Mouse (Mus musculus) brain, embryonic 18.5 days (tissue): Measurements from ENCODE around the gene Fbxl18.
"Not testable (repeated sequence)": the region's sequence is repeated elsewhere in the genome, so short reads cannot be mapped to it uniquely, and the experiment has no call there.

Source experiments
- DNase-seq: peaks from one replicate; pipeline ENCODE4 v3.0.0-alpha.2; 2012; ENCODE audit warnings: low read depth, low spot score

Gene Fbxl18

DNA sequence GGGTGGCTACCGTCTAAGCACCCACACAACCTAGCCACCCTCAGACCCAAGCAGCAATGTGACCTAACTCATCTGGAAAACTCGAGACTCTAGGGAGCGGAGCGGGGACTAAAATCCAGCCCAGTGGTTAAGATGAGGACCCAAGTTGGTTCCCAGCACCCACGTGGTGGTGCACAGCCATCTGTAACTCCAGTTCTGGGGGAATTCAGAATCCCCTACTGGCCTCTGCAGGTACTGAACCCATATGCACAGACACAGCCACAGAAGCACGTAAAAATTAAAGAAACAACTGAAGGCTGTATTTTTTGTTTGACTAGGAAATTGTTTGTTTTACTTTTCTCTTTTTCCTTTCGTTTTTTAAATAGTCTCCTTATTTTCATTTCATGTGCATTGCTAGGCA lies 21.5 kb downstream of the Fbxl18 start:
- no peak for DNase-seq

DNA sequence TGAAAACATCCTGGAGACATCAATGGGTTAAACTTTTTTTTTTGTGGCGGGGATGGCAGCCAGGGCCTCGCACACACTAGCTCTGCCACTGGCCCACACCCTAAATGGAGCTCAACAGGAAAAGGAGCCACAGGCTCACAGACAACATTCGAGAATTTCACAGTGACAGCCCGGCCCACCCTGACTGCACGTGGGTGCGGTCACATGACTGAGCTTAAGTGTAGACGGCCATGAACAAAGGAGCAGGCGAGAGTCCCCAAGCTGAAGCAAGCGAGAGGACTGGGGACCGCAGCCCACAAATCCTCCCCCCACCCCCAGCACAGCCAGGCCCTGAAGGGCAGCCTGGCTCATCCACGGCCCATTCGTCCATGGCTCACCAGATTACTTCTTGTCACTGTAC lies 23.5 kb downstream of the Fbxl18 start:
- DNase-seq = no peak

DNA sequence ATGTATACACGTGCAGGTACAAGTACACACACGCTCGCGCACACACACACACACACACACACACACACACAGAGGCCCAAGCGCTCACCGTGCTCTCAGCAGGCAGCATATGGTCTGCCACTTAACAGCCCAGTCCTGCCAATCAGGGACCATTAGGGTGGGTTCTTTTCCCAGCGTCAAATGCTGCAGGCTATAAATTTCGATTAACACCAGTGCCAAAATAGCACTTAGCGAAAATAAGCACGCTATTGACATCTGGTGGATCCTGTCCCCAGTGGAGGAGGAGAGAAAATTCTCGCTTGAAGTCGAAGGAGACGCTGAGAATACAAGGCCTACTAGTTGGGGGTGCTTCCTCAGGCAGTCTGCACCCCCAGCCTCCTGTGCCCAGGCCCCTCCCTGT lies 25.8 kb downstream of the Fbxl18 start:
- DNase-seq = no peak

DNA sequence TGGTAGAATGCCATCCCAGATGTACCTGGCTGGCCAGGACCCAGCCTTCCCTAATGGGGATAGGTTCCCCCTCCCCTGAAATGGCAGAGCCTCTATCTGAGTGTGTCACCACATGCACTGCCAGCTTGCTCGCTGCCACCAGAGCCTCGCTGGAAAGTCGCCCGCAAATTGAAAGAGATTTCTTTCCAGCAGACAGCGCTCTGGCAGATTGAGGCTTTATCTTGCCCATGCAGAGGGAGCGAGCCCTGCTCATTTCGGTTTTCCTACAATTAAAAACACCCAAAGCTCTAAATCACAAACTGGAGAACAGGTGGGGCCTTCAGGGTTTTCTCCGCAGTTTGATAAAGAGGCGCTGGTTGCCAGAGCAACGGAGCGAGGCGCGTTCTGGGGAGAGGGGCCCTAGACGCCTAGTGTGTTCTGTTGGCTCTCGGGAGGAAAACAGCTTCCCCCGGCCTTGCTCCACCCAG lies 37.4 kb downstream of the Fbxl18 start:
- DNase-seq = peak; percentile 75

- DNase-seq = no peak
Observed at GRCm38 (mm10) chr5:142856408-142856807, 38.8 kb downstream of the Fbxl18 start.

GRCm38 (mm10) chr5:142854877-142855276 lies 40.3 kb downstream of the Fbxl18 start:
- no peak for DNase-seq

GRCm38 (mm10) chr5:142853585-142853984 lies 41.6 kb downstream of the Fbxl18 start:
- no peak for DNase-seq

DNA sequence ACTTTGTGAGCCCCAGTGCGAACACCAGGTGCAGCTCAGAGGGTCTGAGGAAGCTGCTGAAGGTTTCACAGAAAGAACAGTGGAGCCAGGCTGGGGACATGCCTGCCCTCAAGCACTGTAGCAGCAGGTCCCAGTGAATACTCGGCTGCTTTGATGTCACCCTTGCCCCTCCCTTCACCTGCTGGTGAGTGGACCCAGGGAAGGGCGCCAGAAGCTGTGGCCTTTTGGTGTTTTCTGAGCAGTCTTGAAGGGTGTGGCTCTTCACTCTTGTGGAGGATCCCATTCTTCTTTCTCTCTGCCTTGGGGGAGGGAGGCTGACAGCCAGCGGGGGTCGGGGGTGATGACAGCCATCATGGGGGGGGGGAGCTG lies 43.6 kb downstream of the Fbxl18 start:
- no peak for DNase-seq

GRCm38 (mm10) chr5:142850916-142851680 lies 44.1 kb downstream of the Fbxl18 start:
- no peak for DNase-seq

DNA sequence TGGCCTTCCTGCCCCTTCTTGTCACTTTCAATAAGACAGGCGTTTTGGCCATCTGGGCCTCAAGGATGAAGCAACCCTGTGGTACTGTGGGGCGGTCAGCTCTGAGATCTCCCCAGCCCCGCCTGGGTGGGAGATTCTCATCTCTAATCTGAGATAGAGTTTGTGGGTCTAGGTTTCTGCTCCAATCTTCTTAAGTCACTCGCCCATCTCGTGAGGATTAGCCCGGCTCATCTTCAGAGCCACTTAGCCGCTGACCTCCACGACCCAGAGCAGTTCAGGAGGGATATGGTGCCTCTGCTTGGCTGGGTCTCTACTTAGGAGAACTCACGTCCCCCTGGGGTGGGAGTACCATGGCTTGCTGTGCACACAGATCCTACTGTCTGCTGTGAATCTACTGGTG lies 44.7 kb downstream of the Fbxl18 start:
- no peak for DNase-seq

GRCm38 (mm10) chr5:142848911-142849310 lies 46.3 kb downstream of the Fbxl18 start:
- DNase-seq = no peak

GRCm38 (mm10) chr5:142848149-142848548 lies 47.1 kb downstream of the Fbxl18 start:
- no peak for DNase-seq

- no peak for DNase-seq
Observed at GRCm38 (mm10) chr5:142844467-142844866, 50.8 kb downstream of the Fbxl18 start.

GRCm38 (mm10) chr5:142842137-142842642 lies 53.0 kb downstream of the Fbxl18 start:
- no peak for DNase-seq

DNA sequence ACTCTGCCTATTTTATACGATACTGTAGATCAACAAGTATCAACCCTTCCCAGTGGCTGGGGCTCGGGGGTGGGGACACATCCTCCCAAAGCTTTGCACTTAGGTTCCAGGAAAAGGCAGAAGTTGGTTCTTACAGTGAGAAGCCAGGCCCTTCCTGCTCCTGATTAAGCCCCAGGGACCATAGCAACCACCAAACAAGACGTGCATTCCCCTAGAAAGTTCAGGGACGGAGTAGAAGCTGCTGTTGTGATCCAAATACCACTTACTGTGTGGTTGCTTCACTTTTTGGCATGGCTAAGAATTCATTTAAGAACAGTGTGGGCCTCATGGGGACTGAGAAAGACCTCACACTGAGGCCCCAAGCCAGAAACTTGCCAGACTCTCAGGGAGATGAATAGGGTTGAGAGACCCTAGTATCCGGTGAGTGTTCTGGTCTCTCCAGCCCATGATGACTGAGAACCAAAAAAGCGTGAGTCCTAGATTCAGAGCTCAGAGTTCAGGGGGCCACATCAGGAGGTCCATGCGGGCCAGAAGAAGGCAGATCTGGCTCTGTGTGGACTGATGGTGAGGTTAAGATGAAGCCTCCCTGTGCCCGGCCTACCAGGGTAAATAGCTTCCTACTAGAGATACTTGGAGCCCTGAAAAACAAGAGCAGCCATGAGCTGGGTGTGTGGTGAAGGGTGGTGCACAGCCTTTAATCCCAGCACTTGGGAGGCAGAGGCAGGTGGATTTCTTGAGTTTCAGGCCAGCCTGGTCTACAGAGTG lies 53.7 kb downstream of the Fbxl18 start:
- no peak for DNase-seq

GRCm38 (mm10) chr5:142837427-142837826 lies 57.8 kb downstream of the Fbxl18 start:
- DNase-seq = not testable (repeated sequence)

- DNase-seq = no peak
Observed at GRCm38 (mm10) chr5:142836891-142837290, 58.3 kb downstream of the Fbxl18 start.

GRCm38 (mm10) chr5:142833646-142834438 lies 61.4 kb downstream of the Fbxl18 start:
- no peak for DNase-seq

DNA sequence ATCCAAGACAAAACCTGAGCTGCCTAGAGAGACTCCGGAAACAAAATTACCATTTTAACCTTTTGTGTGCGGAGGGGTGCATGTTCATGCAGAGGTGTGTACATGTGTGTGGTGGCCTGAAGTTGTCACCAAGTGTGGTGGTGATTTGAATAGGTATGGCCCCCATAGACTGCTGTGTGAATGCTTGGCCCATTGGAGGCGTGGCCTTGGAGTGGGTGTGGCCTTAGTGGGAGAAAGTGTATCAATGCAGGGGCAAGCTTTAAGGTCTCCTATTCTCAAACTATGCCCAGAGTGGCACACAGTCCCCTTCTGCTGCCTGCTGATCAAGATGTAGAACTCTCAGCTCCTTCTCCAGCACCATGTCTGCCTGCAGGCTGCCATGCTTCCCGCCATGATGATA lies 69.1 kb downstream of the Fbxl18 start:
- no peak for DNase-seq

DNA sequence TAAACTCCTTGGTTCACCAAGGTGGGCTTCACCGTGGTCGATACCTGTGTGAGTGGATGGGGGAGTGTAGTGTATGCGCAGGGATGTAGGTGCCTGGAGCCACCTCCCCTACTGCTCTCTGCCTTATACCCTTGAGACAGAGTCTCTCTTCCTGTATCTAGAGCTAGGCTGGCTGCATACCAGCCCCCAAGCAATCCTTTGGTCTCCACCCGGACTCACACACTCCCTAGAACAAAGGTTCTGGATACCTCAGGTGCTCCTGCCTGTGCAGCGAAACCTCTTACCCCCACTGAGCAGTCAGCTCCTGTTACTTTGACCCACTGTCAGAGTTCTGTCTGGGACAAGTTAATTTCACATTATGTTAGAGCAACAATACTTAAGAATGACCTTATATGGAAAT lies 69.6 kb downstream of the Fbxl18 start:
- no peak for DNase-seq

DNA sequence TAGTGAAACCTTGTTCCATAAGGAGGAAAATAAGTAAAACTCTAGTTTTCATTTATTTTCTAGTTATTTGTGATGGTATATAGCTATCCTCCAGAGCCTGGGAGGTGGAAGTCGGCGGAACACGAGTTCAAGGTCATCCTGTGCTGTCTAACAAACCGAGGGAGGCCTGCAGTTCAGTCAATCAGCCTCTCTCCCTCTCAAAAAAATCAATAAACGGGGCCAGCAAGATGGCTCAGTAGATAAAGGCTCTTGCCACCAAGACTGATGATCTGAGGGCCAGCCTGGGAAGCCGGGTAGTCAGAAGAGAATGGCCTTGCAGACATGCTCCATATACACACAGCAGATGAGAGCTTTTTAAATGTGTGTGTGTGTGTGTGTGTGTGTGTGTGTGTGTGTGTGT lies 71.1 kb downstream of the Fbxl18 start:
- DNase-seq = no peak
